Mouse (Mus musculus): ENCODE data around the gene Pcolce2.

Pcolce2 gene

GRCm38 (mm10) chr9:95705371-95705770 is 68.0 kb downstream of the Pcolce2 start:
- DNase-seq (ENCODE audit: low spot score in 2 of 2): no peak

GRCm38 (mm10) chr9:95708943-95709342 is 71.5 kb downstream of the Pcolce2 start:
- DNase-seq (ENCODE audit: low spot score in 2 of 2): no peak

- DNase-seq (ENCODE audit: low spot score in 2 of 2): no peak
These were observed 75.2 kb downstream of the Pcolce2 start for GRCm38 (mm10) chr9:95712574-95712973.

- DNase-seq (ENCODE audit: low spot score in 2 of 2): no peak
These were observed 98.8 kb downstream of the Pcolce2 start for GRCm38 (mm10) chr9:95736238-95736637.

- DNase-seq (ENCODE audit: low spot score in 2 of 2): no peak
These were observed 107.6 kb downstream of the Pcolce2 start for GRCm38 (mm10) chr9:95744845-95745613.

GRCm38 (mm10) chr9:95747298-95747697 is 109.9 kb downstream of the Pcolce2 start:
- no peak for DNase-seq (ENCODE audit: low spot score in 2 of 2)
